Mouse (Mus musculus) stomach, embryonic 15.5 days (tissue): ENCODE data around the gene Kcna1. TPM values are rescaled to one million over a fixed set of nuclear protein-coding genes. Genes with fewer than 3 reads are reported as not detected.

ENCODE experiments used
- ATAC-seq: fragments of 200-750 bp; cut with Nextera tagmentation; 2 replicates; pipeline ENCODE4 v1.8.0; 2017; ENCODE audit warnings: low read depth, moderate number of reproducible peaks, moderate TSS enrichment; ENCODE audit not compliant: insufficient read depth, low FRiP score
- H3K27ac ChIP-seq: fragments of 300-500 bp; sonication (generic); 2 replicates; pipeline ENCODE4 v1.5.1; 2015; ENCODE audit warnings: mild to moderate bottlenecking, inconsistent platforms
- H3K27me3 ChIP-seq: fragments of 300-500 bp; sonication (generic); replicated peaks from 2 replicates; pipeline ENCODE4 v1.6.1; 2015; ENCODE audit warnings: inconsistent platforms
- H3K36me3 ChIP-seq: fragments of 300-500 bp; sonication (generic); 2 replicates; pipeline ENCODE4 v1.6.1; 2015; ENCODE audit warnings: inconsistent platforms
- H3K4me1 ChIP-seq: fragments of 300-500 bp; sonication (generic); 2 replicates; pipeline ENCODE4 v1.6.1; 2015; ENCODE audit warnings: inconsistent platforms
- H3K4me2 ChIP-seq: fragments of 300-500 bp; sonication (generic); 2 replicates; pipeline ENCODE4 v1.6.1; 2015; ENCODE audit warnings: mild to moderate bottlenecking, inconsistent platforms
- H3K4me3 ChIP-seq: fragments of 300-500 bp; sonication (generic); replicated peaks from 2 replicates; pipeline ENCODE4 v1.5.1; 2015; ENCODE audit warnings: inconsistent platforms
- H3K9ac ChIP-seq: fragments of 300-500 bp; sonication (generic); 2 replicates; pipeline ENCODE4 v1.6.1; 2015; ENCODE audit warnings: inconsistent platforms
- H3K9me3 ChIP-seq: fragments of 300-500 bp; sonication (generic); 2 replicates; pipeline ENCODE4 v1.6.1; 2016; ENCODE audit warnings: inconsistent platforms
- WGBS: fragments of 180-500 bp; shearing (Covaris S2); methylation state at CpG from one replicate; pipeline ENCODE4 v1.1.7; 2015; 5-methylcytosine and 5-hydroxymethylcytosine counted together
- polyA plus RNA-seq: library from polyadenylated mRNA; unstranded; fragments of >200 nt; fragmentation: Nextera tagmentation; extraction: Ambion mirVana; gene quantifications from 2 replicates; pipeline ENCODE4 v1.2.1, GENCODE M21; 2015

Kcna1 gene
- polyA plus RNA-seq, 1 experiment from 2014 or later: 1.6 TPM

- no peak overlapping the region; the same call in 1 of the 2 replicates for H3K9ac ChIP-seq
- ATAC-seq: peak; percentile 33; the same call in 1 of the 2 replicates
- WGBS: under 1% methylated on average over 64 of the region's 66 CpGs
Observed at GRCm38 (mm10) chr6:126644181-126645043, 1.8 kb downstream of the Kcna1 start.

GRCm38 (mm10) chr6:126643341-126644055 is 2.7 kb downstream of the Kcna1 start:
- no peak overlapping the region for H3K9ac ChIP-seq
- H3K27ac ChIP-seq: no peak overlapping the region
- H3K4me1 ChIP-seq: peaks cover 31% of the 10 kb centered on the region
- H3K36me3 ChIP-seq: no peaks in the 10 kb centered on the region
- 1% methylated on average over 25 of the region's 25 CpGs for WGBS
- H3K4me3 ChIP-seq: peak overlapping the region; percentile 45
- peaks cover 64% of the 10 kb centered on the region for H3K27me3 ChIP-seq
- ATAC-seq: no peak
- H3K4me2 ChIP-seq: peak overlapping the region; percentile 96
- no peaks in the 10 kb centered on the region for H3K9me3 ChIP-seq

More at GRCm38 (mm10) chr6:126644181-126645043, 1.8 kb downstream of the Kcna1 start:
- H3K9me3 ChIP-seq: no peaks in the 10 kb centered on the region
- no peaks in the 10 kb centered on the region for H3K36me3 ChIP-seq
- H3K4me3 ChIP-seq: peak overlapping the region; percentile 45
- H3K27me3 ChIP-seq: peaks cover 64% of the 10 kb centered on the region
- no peak overlapping the region for H3K27ac ChIP-seq
- peaks cover 31% of the 10 kb centered on the region for H3K4me1 ChIP-seq
- peak overlapping the region; percentile 96 for H3K4me2 ChIP-seq

GRCm38 (mm10) chr6:126642856-126643321 is 3.3 kb downstream of the Kcna1 start:
- no peak overlapping the region for H3K27ac ChIP-seq
- H3K9me3 ChIP-seq: no peaks in the 10 kb centered on the region
- H3K4me2 ChIP-seq: peak overlapping the region; percentile 96
- ATAC-seq: no peak
- H3K4me1 ChIP-seq: peaks cover 31% of the 10 kb centered on the region
- H3K9ac ChIP-seq: no peak overlapping the region
- peak overlapping the region; percentile 45 for H3K4me3 ChIP-seq
- H3K36me3 ChIP-seq: no peaks in the 10 kb centered on the region
- 2% methylated on average over 36 of the region's 36 CpGs for WGBS
- H3K27me3 ChIP-seq: peaks cover 64% of the 10 kb centered on the region

GRCm38 (mm10) chr6:126628451-126628850 is 17.7 kb downstream of the Kcna1 start:
- ATAC-seq: no peak
- WGBS: 74% methylated on average over 7 of the region's 7 CpGs
- H3K4me3 ChIP-seq: no peak overlapping the region

GRCm38 (mm10) chr6:126618455-126618854 is 27.7 kb downstream of the Kcna1 start:
- WGBS: 86% methylated on average over 4 of the region's 4 CpGs
- Histone ChIP-seq H3K36me3 (no peaks in the 10 kb centered on the region), H3K4me3 (no peak overlapping the region), H3K9me3 (no peaks in the 10 kb centered on the region), H3K27ac (no peak overlapping the region), H3K4me1 (no peaks in the 10 kb centered on the region), H3K9ac (no peak overlapping the region), H3K27me3 (no peaks in the 10 kb centered on the region), H3K4me2 (no peak overlapping the region)
- no peak for ATAC-seq

More at GRCm38 (mm10) chr6:126628451-126628850, 17.7 kb downstream of the Kcna1 start:
- no peak overlapping the region for H3K27ac ChIP-seq
- H3K4me1 ChIP-seq: no peaks in the 10 kb centered on the region
- no peaks in the 10 kb centered on the region for H3K9me3 ChIP-seq
- H3K27me3 ChIP-seq: no peaks in the 10 kb centered on the region
- H3K9ac ChIP-seq: no peak overlapping the region
- no peak overlapping the region for H3K4me2 ChIP-seq
- H3K36me3 ChIP-seq: no peaks in the 10 kb centered on the region

- Histone ChIP-seq H3K36me3 (no peaks in the 10 kb centered on the region), H3K4me2 (no peak overlapping the region), H3K4me1 (no peaks in the 10 kb centered on the region), H3K27me3 (no peaks in the 10 kb centered on the region), H3K27ac (no peak overlapping the region), H3K4me3 (no peak overlapping the region), H3K9ac (no peak overlapping the region), H3K9me3 (no peaks in the 10 kb centered on the region)
- WGBS: 74% methylated on average over 4 of the region's 4 CpGs
- ATAC-seq: no peak
Observed at GRCm38 (mm10) chr6:126610746-126611145, 35.4 kb downstream of the Kcna1 start.

- Histone ChIP-seq H3K9me3 (no peaks in the 10 kb centered on the region), H3K4me2 (no peak overlapping the region), H3K27me3 (no peaks in the 10 kb centered on the region), H3K36me3 (no peaks in the 10 kb centered on the region), H3K27ac (no peak overlapping the region), H3K4me3 (no peak overlapping the region), H3K4me1 (no peaks in the 10 kb centered on the region), H3K9ac (no peak overlapping the region)
- WGBS: 65% methylated on average over 17 of the region's 17 CpGs
- ATAC-seq: no peak
Observed at GRCm38 (mm10) chr6:126609193-126609947, 36.8 kb downstream of the Kcna1 start.

- H3K4me2 ChIP-seq: no peak overlapping the region
- ATAC-seq: no peak
- no peak overlapping the region for H3K27ac ChIP-seq
- 78% methylated on average over 13 of the region's 13 CpGs for WGBS
- H3K27me3 ChIP-seq: no peaks in the 10 kb centered on the region
- no peak overlapping the region for H3K9ac ChIP-seq
- H3K9me3 ChIP-seq: no peaks in the 10 kb centered on the region
- no peaks in the 10 kb centered on the region for H3K4me1 ChIP-seq
- H3K4me3 ChIP-seq: no peak overlapping the region
- H3K36me3 ChIP-seq: no peaks in the 10 kb centered on the region
Observed at GRCm38 (mm10) chr6:126601843-126602326, 44.3 kb downstream of the Kcna1 start.

GRCm38 (mm10) chr6:126599201-126599995 is 46.8 kb downstream of the Kcna1 start:
- H3K27me3 ChIP-seq: no peaks in the 10 kb centered on the region
- no peak overlapping the region for H3K4me2 ChIP-seq
- no peaks in the 10 kb centered on the region for H3K36me3 ChIP-seq
- no peak for ATAC-seq
- 85% methylated on average over 3 of the region's 3 CpGs for WGBS
- no peak overlapping the region for H3K9ac ChIP-seq
- no peak overlapping the region for H3K4me3 ChIP-seq
- H3K9me3 ChIP-seq: no peaks in the 10 kb centered on the region
- H3K4me1 ChIP-seq: no peaks in the 10 kb centered on the region
- H3K27ac ChIP-seq: no peak overlapping the region

- ATAC-seq: no peak
- Histone ChIP-seq H3K4me1 (no peaks in the 10 kb centered on the region), H3K4me3 (no peak overlapping the region), H3K27me3 (no peaks in the 10 kb centered on the region), H3K36me3 (no peaks in the 10 kb centered on the region), H3K9ac (no peak overlapping the region), H3K27ac (no peak overlapping the region), H3K4me2 (no peak overlapping the region), H3K9me3 (no peaks in the 10 kb centered on the region)
- 90% methylated on average over 4 of the region's 4 CpGs for WGBS
Observed at GRCm38 (mm10) chr6:126597741-126598140, 48.4 kb downstream of the Kcna1 start.
